Mouse (Mus musculus) urinary bladder, postnatal 10 days (tissue): Measurements from ENCODE around the gene Tma7.

Source experiments
- DNase-seq: peaks from one replicate; pipeline ENCODE4 v3.0.0; 2022; ENCODE audit warnings: low spot score

Tma7 gene

DNA sequence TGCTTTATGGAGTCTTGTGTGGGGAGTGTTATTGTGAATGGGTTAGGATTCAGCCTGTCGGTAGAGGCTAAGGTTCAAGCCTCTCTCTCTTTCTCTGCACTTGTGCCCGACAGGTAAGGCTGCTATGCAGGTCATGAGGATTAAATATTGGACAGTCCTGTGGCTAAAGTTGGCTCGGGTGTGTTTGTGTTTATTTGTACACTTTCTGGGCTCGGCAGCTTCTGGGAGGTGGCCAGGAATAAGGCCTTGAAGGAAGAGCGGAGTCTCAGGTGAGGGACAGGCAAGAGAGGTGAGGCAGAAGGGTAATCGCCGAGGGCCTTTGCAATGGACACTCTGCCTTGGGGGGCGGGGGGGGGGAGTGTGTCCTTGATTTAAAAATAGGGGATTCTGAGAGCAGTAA is 42.2 kb downstream of the Tma7 start:
- no peak for DNase-seq

DNA sequence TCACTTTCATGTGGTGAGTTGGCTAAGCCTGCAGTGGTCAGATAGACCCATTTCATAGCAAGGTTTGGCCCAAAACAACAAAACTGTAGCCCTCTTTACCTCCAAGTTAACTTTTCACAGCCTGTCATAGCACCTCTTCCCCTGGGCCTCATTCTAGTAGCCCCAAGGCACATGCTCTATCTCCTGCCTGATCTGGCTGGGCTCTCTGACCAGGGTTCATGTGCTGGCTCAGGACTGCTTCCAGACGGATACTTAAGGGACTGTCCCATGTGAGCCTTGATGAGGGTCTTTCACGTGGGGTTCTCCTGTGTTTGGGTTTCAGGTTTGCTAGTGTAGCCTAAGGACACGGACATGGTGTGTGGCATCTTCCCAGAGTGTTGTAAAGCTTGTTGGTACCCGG is 42.7 kb downstream of the Tma7 start:
- no peak for DNase-seq

DNA sequence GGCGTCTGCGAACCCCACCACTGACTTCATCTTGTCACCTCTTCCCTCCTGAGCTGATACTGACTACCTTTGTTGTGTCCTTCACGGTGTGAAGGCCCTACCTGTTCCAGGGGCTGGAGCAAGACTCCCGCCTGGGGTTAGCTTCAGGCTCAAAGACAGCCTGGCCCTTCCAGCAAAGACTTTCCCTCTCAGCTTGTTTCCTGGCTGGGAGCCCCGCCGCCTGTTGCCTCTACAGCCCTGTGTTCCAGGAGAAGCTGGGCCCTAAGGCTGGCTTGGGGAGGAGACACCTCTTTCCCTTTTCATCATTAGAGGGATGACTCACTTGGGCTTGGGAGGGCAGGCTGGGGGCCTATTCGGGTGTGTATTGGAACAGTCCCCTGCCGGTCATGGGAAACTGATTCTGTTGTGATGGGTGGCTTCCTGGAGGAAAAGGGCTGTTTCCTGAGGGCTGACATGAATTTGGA is 43.5 kb downstream of the Tma7 start:
- DNase-seq = no peak

DNA sequence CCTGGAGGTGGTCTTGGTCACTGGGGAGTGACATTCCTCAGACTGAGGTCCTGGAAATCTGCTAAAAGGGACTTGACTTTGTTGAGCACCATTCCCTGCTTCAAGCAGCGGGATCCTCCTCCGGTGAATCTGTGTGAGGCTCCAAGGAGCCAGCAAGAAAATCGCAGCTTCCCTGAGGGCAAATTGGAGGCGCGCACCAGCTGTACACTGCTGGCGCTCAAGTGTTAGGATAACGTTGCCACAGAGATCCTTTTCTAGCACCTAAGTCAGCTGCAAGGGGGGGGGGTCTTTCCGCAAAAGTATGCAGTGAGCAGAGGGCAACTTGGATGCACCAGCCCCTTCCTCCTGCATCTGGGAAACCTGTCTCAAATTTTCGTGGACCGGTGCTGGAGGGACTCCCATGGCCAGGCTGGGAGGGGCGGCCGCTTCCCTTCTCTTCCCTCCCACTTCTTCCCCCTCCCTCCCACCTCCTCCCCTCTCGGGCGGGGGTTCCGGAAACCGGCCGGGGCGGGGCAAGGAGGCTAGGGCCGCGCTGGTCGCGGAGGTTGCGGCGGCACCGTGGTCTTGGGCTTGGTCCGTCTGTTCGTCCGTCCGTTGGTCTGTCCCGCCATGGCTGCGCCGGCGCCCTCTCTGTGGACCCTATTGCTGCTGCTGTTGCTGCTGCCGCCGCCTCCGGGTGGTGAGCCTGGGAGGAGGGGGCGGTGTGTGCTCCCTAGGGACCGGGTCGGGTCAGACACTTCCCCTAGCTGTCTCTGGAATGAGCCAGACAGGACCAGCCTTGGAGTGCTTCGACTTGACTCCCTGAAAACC is 44.1 kb downstream of the Tma7 start, which contains the start of gene Shisa5:
TSS of gene Shisa5 (plus strand) at position 480 of the 810 bp plus-strand sequence.
- DNase-seq = no peak

DNA sequence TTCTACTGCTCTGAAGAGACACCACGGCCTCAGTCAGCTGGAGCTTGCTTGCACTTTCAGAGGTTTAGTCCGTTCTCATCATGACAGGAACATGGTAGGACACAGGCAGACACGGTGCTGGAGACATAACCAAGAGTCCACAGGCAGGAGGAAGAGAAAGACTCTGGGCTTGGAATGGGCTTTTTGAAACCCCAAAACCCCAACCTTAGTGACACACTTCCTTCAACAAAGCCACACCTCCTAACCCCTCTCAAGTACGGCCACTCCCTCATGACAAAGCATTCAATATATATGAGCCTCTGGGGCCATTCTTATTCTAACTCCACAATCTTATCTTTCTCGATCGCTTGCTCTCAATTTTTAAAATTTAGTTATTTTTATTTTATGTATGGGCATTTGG is 50.0 kb downstream of the Tma7 start:
- no peak for DNase-seq

DNA sequence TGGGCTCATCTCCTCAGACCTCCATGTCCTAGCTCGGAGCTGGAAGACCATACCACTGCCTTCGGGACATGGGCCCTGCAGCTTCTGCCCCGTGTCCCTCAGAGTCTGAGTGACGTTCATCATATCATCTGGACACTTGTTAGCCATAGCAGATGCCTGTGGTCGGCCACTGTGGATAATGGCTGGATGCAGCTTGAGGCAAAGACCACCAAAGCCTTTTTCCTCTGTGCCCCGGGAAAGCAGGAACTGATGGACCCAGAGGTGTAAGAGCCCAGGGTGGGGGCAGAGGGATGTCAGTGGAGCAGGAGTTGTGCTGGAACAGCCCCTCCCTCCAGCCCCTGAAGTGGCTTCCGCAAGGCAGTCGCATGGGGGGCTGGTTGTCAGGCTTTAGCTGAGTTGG is 50.7 kb downstream of the Tma7 start:
- DNase-seq = no peak

DNA sequence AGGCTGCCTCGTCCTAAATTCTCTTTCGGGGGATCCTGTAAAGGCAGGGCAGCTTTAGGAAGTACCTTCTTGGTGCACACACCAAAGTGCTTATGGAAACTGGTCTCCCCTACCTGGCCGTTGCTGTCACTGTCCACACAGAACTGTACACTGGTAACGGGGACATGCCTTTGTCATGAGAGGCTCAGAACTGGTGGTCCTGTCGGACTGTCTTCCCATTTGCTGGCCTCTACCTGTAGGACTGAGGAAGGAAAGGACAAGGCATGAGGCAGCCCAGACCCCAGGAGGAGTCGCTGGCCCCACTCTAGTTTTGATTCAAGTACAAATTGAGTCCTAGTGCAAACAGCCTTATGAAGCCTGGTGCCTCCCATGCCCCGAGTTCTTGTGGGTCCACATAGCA is 51.4 kb downstream of the Tma7 start:
- no peak for DNase-seq

DNA sequence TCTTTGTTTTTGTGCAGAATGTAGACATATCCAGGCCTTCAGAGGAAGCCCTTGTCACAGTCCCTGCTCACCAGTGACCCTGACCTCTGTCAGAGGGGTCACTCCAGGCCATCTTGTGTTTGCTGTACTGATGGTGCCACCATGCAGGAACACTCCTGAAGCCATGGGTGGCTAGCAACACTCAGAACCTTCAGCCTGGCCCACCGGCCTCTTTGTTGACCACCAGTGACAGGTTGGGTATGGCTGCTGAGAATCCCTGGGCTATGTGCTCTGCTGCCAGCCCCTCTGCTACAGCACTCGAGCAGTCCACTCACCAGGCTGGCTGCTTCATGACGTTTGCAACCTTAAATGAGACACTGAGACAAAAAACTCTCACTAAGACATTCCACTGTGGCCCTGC is 52.1 kb downstream of the Tma7 start:
- DNase-seq = no peak

DNA sequence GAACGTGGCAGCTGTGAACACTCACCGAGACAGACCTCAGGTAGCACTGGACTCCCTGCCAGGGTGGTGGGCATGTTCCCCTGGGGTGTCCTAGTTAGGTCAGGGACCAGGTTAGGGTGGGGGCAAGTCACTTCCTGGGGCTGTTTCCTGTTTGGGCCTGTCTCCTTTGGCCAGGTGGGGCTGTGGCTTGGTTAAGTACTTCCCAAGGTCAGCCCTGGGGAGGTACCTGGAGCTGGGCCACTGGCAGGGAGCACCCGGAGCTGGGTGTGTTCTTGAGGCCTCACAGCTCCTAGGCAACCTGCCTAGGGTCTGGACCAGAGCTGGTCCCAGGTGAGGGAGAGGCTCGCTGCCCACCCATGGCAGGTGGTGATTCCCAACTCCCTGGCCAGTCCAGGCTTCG is 53.5 kb downstream of the Tma7 start:
- no peak for DNase-seq

DNA sequence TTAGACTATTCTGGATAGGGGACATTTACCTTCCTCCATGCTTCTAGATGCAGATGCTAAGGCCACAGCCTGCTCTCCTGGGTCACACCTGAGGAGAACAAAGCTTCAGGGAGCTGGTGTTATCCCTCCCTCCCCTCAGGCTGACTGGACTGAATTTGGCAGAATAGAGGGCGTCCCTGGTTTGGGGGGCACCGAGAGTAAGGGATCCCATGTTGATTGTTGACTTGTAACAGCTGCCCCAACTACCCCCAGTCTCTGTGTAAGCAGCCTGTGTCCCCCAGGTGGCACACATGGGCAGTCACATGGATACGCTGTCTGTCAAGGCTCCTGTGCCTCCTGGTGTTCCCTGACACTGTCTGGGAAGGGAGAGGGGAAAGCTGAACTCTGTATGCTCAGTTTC is 54.0 kb downstream of the Tma7 start:
- no peak for DNase-seq

DNA sequence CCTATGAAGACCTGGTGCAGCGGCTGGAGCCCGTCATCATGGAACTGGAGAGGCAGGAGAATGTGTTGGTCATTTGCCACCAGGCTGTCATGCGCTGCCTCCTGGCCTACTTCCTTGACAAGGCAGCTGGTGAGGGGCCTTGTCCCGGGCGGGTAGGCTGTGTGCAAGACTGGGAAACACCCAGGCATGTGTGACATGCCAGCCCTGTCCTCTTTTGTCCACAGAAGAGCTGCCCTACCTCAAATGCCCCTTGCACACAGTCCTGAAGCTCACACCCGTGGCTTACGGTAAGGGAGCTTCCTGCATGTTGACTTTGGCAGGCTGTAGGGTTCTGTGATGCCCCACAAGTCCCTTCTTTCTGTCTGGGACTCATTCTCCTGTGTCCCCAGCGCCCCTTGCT is 54.9 kb downstream of the Tma7 start:
- DNase-seq = no peak
